Mouse (Mus musculus) urinary bladder, postnatal 10 days (tissue): ENCODE measurements at regions not wholly inside any gene's neighbourhood (a gene's known extent, or its start where the extent isn't known, plus 50 kb on each side); places are given as distances from the start of the nearest gene placed in this dataset.

Source experiments
- DNase-seq: peaks from one replicate; pipeline ENCODE4 v3.0.0; 2022; ENCODE audit warnings: low spot score

GRCm38 (mm10) chr9:120766881-120767280, 162.1 kb upstream of the Ctnnb1 start:
- DNase-seq, result no peak

- DNase-seq, result no peak
These were observed 161.6 kb upstream of the Ctnnb1 start for GRCm38 (mm10) chr9:120767396-120767795.

- no peak for DNase-seq
These were observed 160.0 kb upstream of the Ctnnb1 start for GRCm38 (mm10) chr9:120769056-120769455.

GRCm38 (mm10) chr9:120769679-120770078, 159.3 kb upstream of the Ctnnb1 start:
- no peak for DNase-seq

- no peak for DNase-seq
These were observed 158.1 kb upstream of the Ctnnb1 start for GRCm38 (mm10) chr9:120770886-120771285.

GRCm38 (mm10) chr9:120771896-120772530, 157.0 kb upstream of the Ctnnb1 start:
- DNase-seq, result no peak

- DNase-seq, result no peak
These were observed 154.8 kb upstream of the Ctnnb1 start for GRCm38 (mm10) chr9:120774251-120774650.

- DNase-seq, result no peak
These were observed 154.2 kb upstream of the Ctnnb1 start for GRCm38 (mm10) chr9:120774772-120775171.

- DNase-seq, result no peak
These were observed 153.3 kb upstream of the Ctnnb1 start for GRCm38 (mm10) chr9:120775721-120776120.

GRCm38 (mm10) chr9:120776456-120777001, 152.5 kb upstream of the Ctnnb1 start:
- DNase-seq, result no peak

- DNase-seq, result no peak
These were observed 152.0 kb upstream of the Ctnnb1 start for GRCm38 (mm10) chr9:120777016-120777415.

GRCm38 (mm10) chr9:120777501-120777900, 151.5 kb upstream of the Ctnnb1 start:
- no peak for DNase-seq

GRCm38 (mm10) chr9:120778423-120778822, 150.6 kb upstream of the Ctnnb1 start:
- DNase-seq, result no peak

GRCm38 (mm10) chr9:120794210-120794609, 134.8 kb upstream of the Ctnnb1 start:
- DNase-seq, result no peak

GRCm38 (mm10) chr9:120796111-120796880, 132.7 kb upstream of the Ctnnb1 start:
- no peak for DNase-seq

GRCm38 (mm10) chr9:120797996-120798663, 130.9 kb upstream of the Ctnnb1 start:
- no peak for DNase-seq

- no peak for DNase-seq
These were observed 130.1 kb upstream of the Ctnnb1 start for GRCm38 (mm10) chr9:120798901-120799300.

- no peak for DNase-seq
These were observed 126.4 kb upstream of the Ctnnb1 start for GRCm38 (mm10) chr9:120802646-120803045.

GRCm38 (mm10) chr9:120804760-120805294, 124.2 kb upstream of the Ctnnb1 start:
- no peak for DNase-seq

- no peak for DNase-seq
These were observed 120.1 kb upstream of the Ctnnb1 start for GRCm38 (mm10) chr9:120808741-120809425.

GRCm38 (mm10) chr9:120811522-120811921, 117.5 kb upstream of the Ctnnb1 start:
- no peak for DNase-seq

- DNase-seq, result no peak
These were observed 116.3 kb upstream of the Ctnnb1 start for GRCm38 (mm10) chr9:120812667-120813210.
